13 mouse cellular contexts compared by ENCODE assay signal in the genomic region with DNA sequence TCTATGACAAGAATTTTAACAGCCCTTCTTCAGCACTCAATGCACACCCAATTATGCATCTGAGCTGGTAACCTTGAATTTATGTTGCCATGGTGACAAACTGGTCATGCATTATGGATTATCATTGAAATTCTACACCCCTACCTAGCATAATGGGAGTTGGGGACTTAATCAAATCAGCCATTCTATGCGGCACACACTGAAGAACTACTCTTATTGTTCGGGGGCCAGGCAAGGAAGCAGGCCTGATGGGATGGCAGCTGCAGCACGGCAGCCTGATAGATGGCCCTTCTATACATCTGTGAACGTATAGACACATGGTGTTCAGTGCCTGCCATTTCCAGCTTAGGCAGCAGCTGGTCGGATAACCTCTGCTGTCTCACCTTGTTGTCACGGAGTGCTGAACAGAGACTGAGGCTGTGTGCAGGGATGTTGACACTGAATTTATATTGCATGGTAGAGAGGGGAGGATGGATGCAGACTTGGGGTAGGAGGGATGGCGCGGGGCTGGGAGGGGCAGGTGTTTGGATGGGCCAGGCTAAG.
DNase-seq lines count a peak whose midpoint lies in the region; ATAC-seq lines count a peak whose summit lies in the region.
"Had no signal": no experiment of that assay in that cellular context is flagged by ENCODE, and none has a peak within 500 bp of the region (broad histone marks: within the 10 kb centered on the region; RNA-seq: fewer than 3 reads in every experiment).

No protein-coding gene starts in this region.

- peaks cover 19% of the 10 kb centered on the region for H3K4me1 ChIP-seq in embryonic facial prominence, embryonic 14.5 days (ENCODE audit: control insufficient read depth, insufficient read depth, low read length)
- H3K4me1 ChIP-seq in hindbrain, embryonic 14.5 days (replicated peaks; ENCODE audit: control insufficient read depth, insufficient read depth, low read length) = peaks cover 48% of the 10 kb centered on the region
- H3K4me1 ChIP-seq in midbrain, embryonic 16.5 days (ENCODE audit: control insufficient read depth, insufficient read depth, low read length) = peaks cover 31% of the 10 kb centered on the region
- H3K4me1 ChIP-seq: liver, embryonic 13.5 days had no signal

- no peaks in the 10 kb centered on the region for H3K9me3 ChIP-seq in embryonic facial prominence, embryonic 14.5 days (ENCODE audit: control insufficient read depth, low read length)
- H3K9me3 ChIP-seq in hindbrain, embryonic 14.5 days (ENCODE audit: control insufficient read depth, low read length) = no peaks in the 10 kb centered on the region
- no peaks in the 10 kb centered on the region for H3K9me3 ChIP-seq in midbrain, embryonic 16.5 days (replicated peaks; ENCODE audit: control insufficient read depth, low read length, poor library complexity, severe bottlenecking)
- H3K9me3 ChIP-seq: heart, embryonic 13.5 days; liver, embryonic 13.5 days had no signal

- no peak overlapping the region for H3K4me3 ChIP-seq in embryonic facial prominence, embryonic 14.5 days (ENCODE audit: low read depth, low read length)
- H3K4me3 ChIP-seq in hindbrain, embryonic 14.5 days (replicated peaks; ENCODE audit: low read length) = 0 out of 2 replicates have a peak overlapping the region, but pooled peaks have one; percentile 1
- H3K4me3 ChIP-seq in midbrain, embryonic 16.5 days (ENCODE audit: low read depth, low read length) = peak overlapping the region; percentile 8; the same call in 1 of the 2 replicates
- H3K4me3 ChIP-seq: heart, embryonic 13.5 days; liver, embryonic 13.5 days had no signal

- no peaks in the 10 kb centered on the region for H3K27me3 ChIP-seq in embryonic facial prominence, embryonic 14.5 days (replicated peaks; ENCODE audit: control insufficient read depth, insufficient read depth, low read length)
- H3K27me3 ChIP-seq in hindbrain, embryonic 14.5 days (ENCODE audit: control insufficient read depth, insufficient read depth, low read length) = no peaks in the 10 kb centered on the region
- H3K27me3 ChIP-seq in midbrain, embryonic 16.5 days (ENCODE audit: control insufficient read depth, insufficient read depth, low read depth, low read length) = no peaks in the 10 kb centered on the region
- H3K27me3 ChIP-seq: heart, embryonic 13.5 days; liver, embryonic 13.5 days had no signal

- DNase-seq in embryo, embryonic 10 days (ENCODE audit: low spot score) = peak; percentile 84
- peak; percentile 55 for DNase-seq in embryonic facial prominence, embryonic 14.5 days (ENCODE audit: low spot score)
- DNase-seq in hindbrain, embryonic 14.5 days (ENCODE audit: low spot score) = peak; percentile 73
- no peak for DNase-seq in urinary bladder, postnatal 10 days (ENCODE audit: low spot score)
- DNase-seq in ovary, postnatal 36 days (ENCODE audit: low spot score) = no peak
- DNase-seq in left cerebral cortex, adult 18-20 months (ENCODE audit: low spot score in 2 of 2) = no peak
- DNase-seq: cerebellum, adult 9-11 months; kidney, adult 18-20 months; layer of hippocampus, postnatal 36 days; liver, embryonic 13.5 days had no signal

- no peak overlapping the region for H3K4me2 ChIP-seq in embryonic facial prominence, embryonic 14.5 days (ENCODE audit: low read depth, low read length)
- peak overlapping the region; percentile 32 for H3K4me2 ChIP-seq in hindbrain, embryonic 14.5 days (replicated peaks)
- H3K4me2 ChIP-seq in midbrain, embryonic 16.5 days (ENCODE audit: low read length) = peak overlapping the region; percentile 52
- H3K4me2 ChIP-seq: heart, embryonic 13.5 days; liver, embryonic 13.5 days had no signal

- 39% methylated on average over 8 of the region's 8 CpGs for WGBS in embryonic facial prominence, embryonic 14.5 days
- WGBS in hindbrain, embryonic 14.5 days = 13% methylated on average over 8 of the region's 8 CpGs
- WGBS in midbrain, embryonic 16.5 days = 4% methylated on average over 8 of the region's 8 CpGs

- H3K9ac ChIP-seq in embryonic facial prominence, embryonic 14.5 days (ENCODE audit: low read depth, low read length) = no peak overlapping the region
- H3K9ac ChIP-seq in hindbrain, embryonic 14.5 days = peak overlapping the region; percentile 29
- H3K9ac ChIP-seq in midbrain, embryonic 16.5 days (ENCODE audit: low read depth, low read length) = 0 out of 2 replicates have a peak overlapping the region, but pooled peaks have one; percentile 42
- H3K9ac ChIP-seq: heart, embryonic 13.5 days; liver, embryonic 13.5 days had no signal

- no peaks in the 10 kb centered on the region for H3K36me3 ChIP-seq in embryonic facial prominence, embryonic 14.5 days (ENCODE audit: control insufficient read depth, insufficient read depth, low read length)
- no peaks in the 10 kb centered on the region for H3K36me3 ChIP-seq in hindbrain, embryonic 14.5 days (replicated peaks; ENCODE audit: control insufficient read depth, insufficient read depth)
- H3K36me3 ChIP-seq in midbrain, embryonic 16.5 days (ENCODE audit: control insufficient read depth, insufficient read depth, low read length) = no peaks in the 10 kb centered on the region
- H3K36me3 ChIP-seq: heart, embryonic 13.5 days; liver, embryonic 13.5 days had no signal

- ATAC-seq in embryonic facial prominence, embryonic 14.5 days (ENCODE audit: low read depth) = peak; percentile 84
- peak; percentile 90 for ATAC-seq in hindbrain, embryonic 14.5 days (ENCODE audit: low FRiP score)
- ATAC-seq in midbrain, embryonic 16.5 days = peak; percentile 87
- no peak for ATAC-seq in megakaryocyte-erythroid progenitor cell, adult 5-6 weeks (replicated peaks; ENCODE audit: low FRiP score, low TSS enrichment, poor library complexity, severe bottlenecking)

- no peak overlapping the region for H3K27ac ChIP-seq in embryonic facial prominence, embryonic 14.5 days (replicated peaks; ENCODE audit: low read depth, low read length)
- H3K27ac ChIP-seq in hindbrain, embryonic 14.5 days = peak overlapping the region; percentile 91
- peak overlapping the region; percentile 98 for H3K27ac ChIP-seq in midbrain, embryonic 16.5 days (ENCODE audit: low read length)
- H3K27ac ChIP-seq: heart, embryonic 13.5 days; liver, embryonic 13.5 days had no signal

Comparison
In these comparisons a context has a peak if more than half of its experiments do, and no peak if none do; other contexts are left out.
1. DNase-seq: peak in embryo, embryonic 10 days (single experiment), embryonic facial prominence, embryonic 14.5 days (single experiment) and hindbrain, embryonic 14.5 days (single experiment); none in urinary bladder, postnatal 10 days (single experiment), ovary, postnatal 36 days (single experiment) and left cerebral cortex, adult 18-20 months (0 of 2).